Mouse (Mus musculus): ENCODE measurements at regions not wholly inside any gene's neighbourhood (a gene's known extent, or its start where the extent isn't known, plus 50 kb on each side); places are given as distances from the start of the nearest gene placed in this dataset.

- Histone ChIP-seq H3K36me3 (ENCODE audit: control insufficient read depth, insufficient read depth, low read length) (no peaks in the 10 kb centered on the region), H3K4me3 (replicated peaks; ENCODE audit: low read length) (no peak overlapping the region), H3K4me2 (replicated peaks; ENCODE audit: low read depth, low read length, severe bottlenecking) (no peak overlapping the region), H3K9ac (ENCODE audit: low read depth, low read length, severe bottlenecking) (no peak overlapping the region), H3K9me3 (ENCODE audit: control insufficient read depth, low read length) (no peaks in the 10 kb centered on the region), H3K27ac (replicated peaks; ENCODE audit: low read depth, low read length) (no peak overlapping the region), H3K4me1 (ENCODE audit: control insufficient read depth, insufficient read depth, low read length) (peaks cover 3% of the 10 kb centered on the region; the same call in 1 of the 2 replicates), H3K27me3 (ENCODE audit: control insufficient read depth, insufficient read depth, low read length) (no peaks in the 10 kb centered on the region; the same call in none of the 2 replicates)
- DNase-seq (ENCODE audit: low spot score) (no peak), ATAC-seq (ENCODE audit: low FRiP score, low read depth) (no peak)
- 56% methylated on average over 4 of the region's 4 CpGs for WGBS
- no peak for TF ChIP-seq POLR2A (IDR thresholded peaks at IDR 0.05; ENCODE audit: borderline replicate concordance, extremely low read depth, insufficient read depth, insufficient read length)
Measured at GRCm38 (mm10) chr19:18101423-18102341, 264.2 kb upstream of the Pcsk5 start.

GRCm38 (mm10) chr19:18083312-18083711 is 245.9 kb upstream of the Pcsk5 start:
- Histone ChIP-seq H3K27me3 (ENCODE audit: control insufficient read depth, insufficient read depth, low read length) (no peaks in the 10 kb centered on the region), H3K4me1 (ENCODE audit: control insufficient read depth, insufficient read depth, low read length) (no peaks in the 10 kb centered on the region), H3K9ac (ENCODE audit: low read depth, low read length, severe bottlenecking) (no peak overlapping the region), H3K4me2 (replicated peaks; ENCODE audit: low read depth, low read length, severe bottlenecking) (no peak overlapping the region), H3K36me3 (ENCODE audit: control insufficient read depth, insufficient read depth, low read length) (no peaks in the 10 kb centered on the region), H3K4me3 (replicated peaks; ENCODE audit: low read length) (no peak overlapping the region), H3K27ac (replicated peaks; ENCODE audit: low read depth, low read length) (no peak overlapping the region), H3K9me3 (ENCODE audit: control insufficient read depth, low read length) (no peaks in the 10 kb centered on the region)
- WGBS = 82% methylated on average over 6 of the region's 6 CpGs
- DNase-seq (ENCODE audit: low spot score) (no peak), ATAC-seq (ENCODE audit: low FRiP score, low read depth) (no peak)
- TF ChIP-seq POLR2A (IDR thresholded peaks at IDR 0.05; ENCODE audit: borderline replicate concordance, extremely low read depth, insufficient read depth, insufficient read length) = no peak

GRCm38 (mm10) chr19:18068919-18069318 is 231.5 kb upstream of the Pcsk5 start:
- Histone ChIP-seq H3K4me3 (replicated peaks; ENCODE audit: low read length) (no peak overlapping the region), H3K9me3 (ENCODE audit: control insufficient read depth, low read length) (no peaks in the 10 kb centered on the region), H3K9ac (ENCODE audit: low read depth, low read length, severe bottlenecking) (no peak overlapping the region), H3K4me1 (ENCODE audit: control insufficient read depth, insufficient read depth, low read length) (peaks cover 15% of the 10 kb centered on the region), H3K27me3 (ENCODE audit: control insufficient read depth, insufficient read depth, low read length) (no peaks in the 10 kb centered on the region), H3K4me2 (replicated peaks; ENCODE audit: low read depth, low read length, severe bottlenecking) (peak overlapping the region; percentile 4; the same call in 1 of the 2 replicates), H3K36me3 (ENCODE audit: control insufficient read depth, insufficient read depth, low read length) (no peaks in the 10 kb centered on the region), H3K27ac (replicated peaks; ENCODE audit: low read depth, low read length) (peak overlapping the region; percentile 38; the same call in 1 of the 2 replicates)
- TF ChIP-seq POLR2A (IDR thresholded peaks at IDR 0.05; ENCODE audit: borderline replicate concordance, extremely low read depth, insufficient read depth, insufficient read length) = no peak
- WGBS = 9% methylated on average over 5 of the region's 5 CpGs
- DNase-seq (ENCODE audit: low spot score) = peak; percentile 21
- ATAC-seq (ENCODE audit: low FRiP score, low read depth) = peak; percentile 47; the same call in 1 of the 2 replicates

- peak overlapping the region; percentile 38; the same call in 1 of the 2 replicates for H3K27ac ChIP-seq (replicated peaks; ENCODE audit: low read depth, low read length)
- no peak overlapping the region for H3K4me3 ChIP-seq (replicated peaks; ENCODE audit: low read length)
- H3K4me2 ChIP-seq (replicated peaks; ENCODE audit: low read depth, low read length, severe bottlenecking) = no peak overlapping the region
- no peak for DNase-seq (ENCODE audit: low spot score)
- TF ChIP-seq POLR2A (IDR thresholded peaks at IDR 0.05; ENCODE audit: borderline replicate concordance, extremely low read depth, insufficient read depth, insufficient read length) = no peak
- no peak for ATAC-seq (ENCODE audit: low FRiP score, low read depth)
- peaks cover 15% of the 10 kb centered on the region for H3K4me1 ChIP-seq (ENCODE audit: control insufficient read depth, insufficient read depth, low read length)
- H3K9ac ChIP-seq (ENCODE audit: low read depth, low read length, severe bottlenecking) = no peak overlapping the region
- WGBS = 58% methylated on average over 8 of the region's 8 CpGs
- H3K36me3 ChIP-seq (ENCODE audit: control insufficient read depth, insufficient read depth, low read length) = no peaks in the 10 kb centered on the region
- no peaks in the 10 kb centered on the region for H3K9me3 ChIP-seq (ENCODE audit: control insufficient read depth, low read length)
- no peaks in the 10 kb centered on the region for H3K27me3 ChIP-seq (ENCODE audit: control insufficient read depth, insufficient read depth, low read length)
Measured at GRCm38 (mm10) chr19:18067855-18068494, 230.5 kb upstream of the Pcsk5 start.

GRCm38 (mm10) chr19:18057256-18057890 is 219.9 kb upstream of the Pcsk5 start:
- Histone ChIP-seq H3K4me2 (replicated peaks; ENCODE audit: low read depth, low read length, severe bottlenecking) (no peak overlapping the region), H3K9ac (ENCODE audit: low read depth, low read length, severe bottlenecking) (no peak overlapping the region), H3K4me1 (ENCODE audit: control insufficient read depth, insufficient read depth, low read length) (peaks cover 3% of the 10 kb centered on the region; the same call in 1 of the 2 replicates), H3K27me3 (ENCODE audit: control insufficient read depth, insufficient read depth, low read length) (peaks cover 9% of the 10 kb centered on the region; the same call in 1 of the 2 replicates), H3K36me3 (ENCODE audit: control insufficient read depth, insufficient read depth, low read length) (no peaks in the 10 kb centered on the region), H3K4me3 (replicated peaks; ENCODE audit: low read length) (no peak overlapping the region), H3K27ac (replicated peaks; ENCODE audit: low read depth, low read length) (no peak overlapping the region), H3K9me3 (ENCODE audit: control insufficient read depth, low read length) (no peaks in the 10 kb centered on the region)
- no peak for TF ChIP-seq POLR2A (IDR thresholded peaks at IDR 0.05; ENCODE audit: borderline replicate concordance, extremely low read depth, insufficient read depth, insufficient read length)
- 60% methylated on average over 7 of the region's 7 CpGs for WGBS
- DNase-seq (ENCODE audit: low spot score) (no peak), ATAC-seq (ENCODE audit: low FRiP score, low read depth) (no peak)
